Mouse (Mus musculus): ENCODE data around the gene Cpsf4l.

DNA sequence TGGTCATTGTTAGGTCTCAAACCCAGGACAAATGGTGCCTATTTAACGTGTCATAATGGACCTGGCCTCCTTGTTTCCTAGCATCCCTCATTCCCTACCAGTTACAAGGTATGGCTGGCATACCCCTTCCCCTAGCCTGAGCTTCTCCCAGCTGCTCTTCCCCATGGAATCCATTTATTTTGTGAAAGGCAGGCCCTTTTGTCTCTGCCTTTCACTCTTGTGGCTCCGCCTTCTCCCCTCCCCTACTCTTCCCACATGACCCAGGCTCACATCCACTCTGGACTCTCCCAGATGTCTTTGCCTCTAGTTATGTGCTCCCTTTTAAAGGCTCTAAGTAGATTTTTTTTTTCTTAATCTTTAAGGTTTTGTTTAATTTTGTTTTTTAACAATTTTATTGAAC lies 22.8 kb downstream of the Cpsf4l start:
- TF ChIP-seq POLR2A (IDR thresholded peaks at IDR 0.05; ENCODE audit: borderline replicate concordance, low read depth, low read length) = no peak
- TF ChIP-seq CTCF (IDR thresholded peaks at IDR 0.05; ENCODE audit: low read depth, low read length) = no peak
